Mouse (Mus musculus): ENCODE results near the gene Rasgrf1. TPM values are rescaled to one million over a fixed set of nuclear protein-coding genes. Genes with fewer than 3 reads are reported as not detected.

The Rasgrf1 gene
- polyA plus RNA-seq, 1 experiment from 2014 or later, result 0.18 TPM

- Histone ChIP-seq H3K4me1 (no peaks in the 10 kb centered on the region), H3K4me3 (replicated peaks) (no peak overlapping the region), H3K9ac (no peak overlapping the region), H3K27me3 (no peaks in the 10 kb centered on the region), H3K36me3 (replicated peaks) (no peaks in the 10 kb centered on the region), H3K9me3 (no peaks in the 10 kb centered on the region), H3K4me2 (no peak overlapping the region), H3K27ac (no peak overlapping the region)
- WGBS, result 63% methylated on average over 5 of the region's 5 CpGs
- no peak for ATAC-seq (ENCODE audit: low FRiP score)
Observed at GRCm38 (mm10) chr9:89948602-89949001, 38.9 kb downstream of the Rasgrf1 start.

GRCm38 (mm10) chr9:89953596-89954215 lies 44.0 kb downstream of the Rasgrf1 start:
- WGBS, result 93% methylated on average over 22 of the region's 22 CpGs

GRCm38 (mm10) chr9:89954860-89955479 lies 45.3 kb downstream of the Rasgrf1 start:
- ATAC-seq (ENCODE audit: low FRiP score), result no peak
- Histone ChIP-seq H3K9me3 (no peaks in the 10 kb centered on the region), H3K4me2 (no peak overlapping the region), H3K36me3 (replicated peaks) (no peaks in the 10 kb centered on the region), H3K4me3 (replicated peaks) (no peak overlapping the region), H3K4me1 (no peaks in the 10 kb centered on the region), H3K27ac (no peak overlapping the region), H3K27me3 (no peaks in the 10 kb centered on the region), H3K9ac (no peak overlapping the region)
- 76% methylated on average over 8 of the region's 8 CpGs for WGBS

More at GRCm38 (mm10) chr9:89953596-89954215, 44.0 kb downstream of the Rasgrf1 start:
- H3K4me3 ChIP-seq (replicated peaks), result no peak overlapping the region
- H3K27me3 ChIP-seq, result no peaks in the 10 kb centered on the region
- no peaks in the 10 kb centered on the region for H3K9me3 ChIP-seq
- H3K9ac ChIP-seq, result no peak overlapping the region
- no peaks in the 10 kb centered on the region for H3K4me1 ChIP-seq
- no peak overlapping the region for H3K27ac ChIP-seq
- no peak overlapping the region for H3K4me2 ChIP-seq
- H3K36me3 ChIP-seq (replicated peaks), result no peaks in the 10 kb centered on the region
- no peak for ATAC-seq (ENCODE audit: low FRiP score)

GRCm38 (mm10) chr9:89958959-89959358 lies 49.3 kb downstream of the Rasgrf1 start:
- Histone ChIP-seq H3K27ac (no peak overlapping the region), H3K4me2 (no peak overlapping the region), H3K9me3 (no peaks in the 10 kb centered on the region), H3K9ac (no peak overlapping the region), H3K4me1 (no peaks in the 10 kb centered on the region), H3K36me3 (replicated peaks) (no peaks in the 10 kb centered on the region), H3K4me3 (replicated peaks) (no peak overlapping the region), H3K27me3 (no peaks in the 10 kb centered on the region)
- no peak for ATAC-seq (ENCODE audit: low FRiP score)
- 84% methylated on average over 2 of the region's 2 CpGs for WGBS

- no peaks in the 10 kb centered on the region for H3K36me3 ChIP-seq (replicated peaks)
- WGBS, result 76% methylated on average over 4 of the region's 4 CpGs
- no peak overlapping the region for H3K4me2 ChIP-seq
- H3K27me3 ChIP-seq, result no peaks in the 10 kb centered on the region
- no peak overlapping the region for H3K4me3 ChIP-seq (replicated peaks)
- no peak for ATAC-seq (ENCODE audit: low FRiP score)
- H3K9ac ChIP-seq, result no peak overlapping the region
- no peaks in the 10 kb centered on the region for H3K4me1 ChIP-seq
- no peak overlapping the region for H3K27ac ChIP-seq
- no peaks in the 10 kb centered on the region for H3K9me3 ChIP-seq
Observed at GRCm38 (mm10) chr9:89964091-89964490, 54.4 kb downstream of the Rasgrf1 start.

GRCm38 (mm10) chr9:89967716-89968115 lies 58.0 kb downstream of the Rasgrf1 start:
- Histone ChIP-seq H3K4me3 (replicated peaks) (no peak overlapping the region), H3K4me2 (no peak overlapping the region), H3K27me3 (no peaks in the 10 kb centered on the region), H3K27ac (no peak overlapping the region), H3K4me1 (no peaks in the 10 kb centered on the region), H3K9me3 (no peaks in the 10 kb centered on the region), H3K9ac (no peak overlapping the region), H3K36me3 (replicated peaks) (no peaks in the 10 kb centered on the region)
- no peak for ATAC-seq (ENCODE audit: low FRiP score)
- WGBS, result 80% methylated on average over 4 of the region's 4 CpGs

GRCm38 (mm10) chr9:89968836-89969450 lies 59.2 kb downstream of the Rasgrf1 start:
- Histone ChIP-seq H3K4me3 (replicated peaks) (no peak overlapping the region), H3K9me3 (no peaks in the 10 kb centered on the region), H3K4me2 (no peak overlapping the region), H3K9ac (no peak overlapping the region), H3K36me3 (replicated peaks) (no peaks in the 10 kb centered on the region), H3K4me1 (no peaks in the 10 kb centered on the region), H3K27ac (no peak overlapping the region), H3K27me3 (no peaks in the 10 kb centered on the region)
- no peak for ATAC-seq (ENCODE audit: low FRiP score)
- WGBS, result 78% methylated on average over 6 of the region's 6 CpGs

- ATAC-seq (ENCODE audit: low FRiP score), result no peak
- Histone ChIP-seq H3K4me3 (replicated peaks) (no peak overlapping the region), H3K27ac (no peak overlapping the region), H3K4me1 (no peaks in the 10 kb centered on the region), H3K4me2 (no peak overlapping the region), H3K9me3 (no peaks in the 10 kb centered on the region), H3K9ac (no peak overlapping the region), H3K27me3 (0 out of 2 replicates have a peak, but pooled peaks cover 6% of the 10 kb centered on the region), H3K36me3 (replicated peaks) (no peaks in the 10 kb centered on the region)
- 96% methylated on average over 10 of the region's 10 CpGs for WGBS
Observed at GRCm38 (mm10) chr9:89970271-89970670, 60.6 kb downstream of the Rasgrf1 start.

- H3K36me3 ChIP-seq (replicated peaks), result no peaks in the 10 kb centered on the region
- no peak for ATAC-seq (ENCODE audit: low FRiP score)
- no peak overlapping the region for H3K4me2 ChIP-seq
- 86% methylated on average over 11 of the region's 11 CpGs for WGBS
- no peak overlapping the region for H3K27ac ChIP-seq
- 0 out of 2 replicates have a peak, but pooled peaks cover 6% of the 10 kb centered on the region for H3K27me3 ChIP-seq
- no peak overlapping the region for H3K4me3 ChIP-seq (replicated peaks)
- no peak overlapping the region for H3K9ac ChIP-seq
- no peaks in the 10 kb centered on the region for H3K4me1 ChIP-seq
- H3K9me3 ChIP-seq, result no peaks in the 10 kb centered on the region
Observed at GRCm38 (mm10) chr9:89970886-89971486, 61.3 kb downstream of the Rasgrf1 start.

- Histone ChIP-seq H3K27me3 (0 out of 2 replicates have a peak, but pooled peaks cover 6% of the 10 kb centered on the region), H3K4me3 (replicated peaks) (no peak overlapping the region), H3K4me1 (no peaks in the 10 kb centered on the region), H3K9ac (no peak overlapping the region), H3K9me3 (no peaks in the 10 kb centered on the region), H3K27ac (no peak overlapping the region), H3K4me2 (no peak overlapping the region), H3K36me3 (replicated peaks) (no peaks in the 10 kb centered on the region)
- no peak for ATAC-seq (ENCODE audit: low FRiP score)
- WGBS, result 70% methylated on average over 3 of the region's 3 CpGs
Observed at GRCm38 (mm10) chr9:89972321-89972720, 62.6 kb downstream of the Rasgrf1 start.

GRCm38 (mm10) chr9:89973856-89974255 lies 64.1 kb downstream of the Rasgrf1 start:
- Histone ChIP-seq H3K9me3 (no peaks in the 10 kb centered on the region), H3K4me1 (no peaks in the 10 kb centered on the region), H3K4me2 (no peak overlapping the region), H3K27ac (no peak overlapping the region), H3K36me3 (replicated peaks) (no peaks in the 10 kb centered on the region), H3K27me3 (0 out of 2 replicates have a peak, but pooled peaks cover 6% of the 10 kb centered on the region), H3K9ac (no peak overlapping the region), H3K4me3 (replicated peaks) (no peak overlapping the region)
- 35% methylated on average over 5 of the region's 5 CpGs for WGBS
- ATAC-seq (ENCODE audit: low FRiP score), result no peak

GRCm38 (mm10) chr9:89974463-89974931 lies 64.8 kb downstream of the Rasgrf1 start:
- no peak overlapping the region for H3K27ac ChIP-seq
- H3K9ac ChIP-seq, result no peak overlapping the region
- H3K4me1 ChIP-seq, result no peaks in the 10 kb centered on the region
- no peak overlapping the region for H3K4me2 ChIP-seq
- H3K9me3 ChIP-seq, result no peaks in the 10 kb centered on the region
- 87% methylated on average over 10 of the region's 10 CpGs for WGBS
- H3K4me3 ChIP-seq (replicated peaks), result no peak overlapping the region
- H3K27me3 ChIP-seq, result 0 out of 2 replicates have a peak, but pooled peaks cover 6% of the 10 kb centered on the region
- no peaks in the 10 kb centered on the region for H3K36me3 ChIP-seq (replicated peaks)
- ATAC-seq (ENCODE audit: low FRiP score), result no peak
